Mouse (Mus musculus): ENCODE measurements at regions not wholly inside any gene's neighbourhood (a gene's known extent, or its start where the extent isn't known, plus 50 kb on each side); places are given as distances from the start of the nearest gene placed in this dataset.

- TF ChIP-seq CTCF (IDR thresholded peaks at IDR 0.05) (no peak), EP300 (IDR thresholded peaks at IDR 0.05) (no peak)
Measured at GRCm38 (mm10) chr15:87458932-87459331, 85.2 kb upstream of the Fam19a5 start.

Data from lung, postnatal 0 days (tissue).